Mouse (Mus musculus) liver, postnatal 0 days (tissue): Measurements from ENCODE around the gene Hist1h2ab. TPM values are rescaled to one million over a fixed set of nuclear protein-coding genes. Genes with fewer than 3 reads are reported as not detected.
"Not testable (repeated sequence)": the region's sequence is repeated elsewhere in the genome, so short reads cannot be mapped to it uniquely, and the experiment has no call there.

Source experiments
- ATAC-seq: fragments of 200-750 bp; cut with Nextera tagmentation; 2 replicates; pipeline ENCODE4 v1.8.0; 2017; ENCODE audit warnings: mild to moderate bottlenecking, moderate library complexity
- DNase-seq: peaks from one replicate; pipeline ENCODE4 v3.0.0-alpha.2; 2016
- H3K27ac ChIP-seq: fragments of 300-500 bp; sonication (generic); 2 replicates; pipeline ENCODE4 v1.5.1; 2014; ENCODE audit warnings: antibody characterized with exemption, moderate library complexity, mild to moderate bottlenecking, low read depth
- H3K27me3 ChIP-seq: fragments of 300-500 bp; sonication (generic); 2 replicates; pipeline ENCODE4 v1.6.1; 2014; ENCODE audit warnings: low read length, control low read depth, mixed read lengths; ENCODE audit not compliant: insufficient read depth
- H3K36me3 ChIP-seq: fragments of 300-500 bp; sonication (generic); replicated peaks from 2 replicates; pipeline ENCODE4 v1.6.1; 2014; ENCODE audit warnings: mild to moderate bottlenecking, control low read depth, low read length, moderate library complexity, mixed read lengths; ENCODE audit not compliant: insufficient read depth
- H3K4me1 ChIP-seq: fragments of 300-500 bp; sonication (generic); 2 replicates; pipeline ENCODE4 v1.6.1; 2014; ENCODE audit warnings: antibody characterized with exemption, mild to moderate bottlenecking, control low read depth; ENCODE audit not compliant: insufficient read depth
- H3K4me2 ChIP-seq: fragments of 300-500 bp; sonication (generic); 2 replicates; pipeline ENCODE4 v1.6.1; 2014; ENCODE audit warnings: low read depth, mild to moderate bottlenecking, low read length, moderate library complexity, mixed read lengths
- H3K4me3 ChIP-seq: fragments of 300-500 bp; sonication (generic); 2 replicates; pipeline ENCODE4 v1.5.1; 2014; ENCODE audit warnings: low read depth, low read length
- H3K9ac ChIP-seq: fragments of 300-500 bp; sonication (generic); replicated peaks from 2 replicates; pipeline ENCODE4 v1.6.1; 2014; ENCODE audit warnings: mild to moderate bottlenecking, moderate library complexity
- H3K9me3 ChIP-seq: fragments of 300-500 bp; sonication (generic); 2 replicates; pipeline ENCODE4 v1.6.1; 2016; ENCODE audit warnings: mild to moderate bottlenecking, control low read depth, low read length, mixed read lengths
- CTCF ChIP-seq: sonication (generic); IDR thresholded peaks from 2 replicates; pipeline ENCODE4 v1.5.1; 2016; ENCODE audit warnings: antibody characterized with exemption, low read depth
- EP300 ChIP-seq: IDR thresholded peaks from 2 replicates; pipeline ENCODE4 v1.6.1; 2016; ENCODE audit warnings: antibody characterized with exemption, low read depth, mild to moderate bottlenecking
- WGBS: fragments of 180-500 bp; shearing (Covaris S2); extraction: QIAGEN DNeasy Blood & Tissue Kit; methylation state at CpG from one replicate; pipeline ENCODE4 v1.1.7; 2014; ENCODE audit not compliant: insufficient replicate concordance; 5-methylcytosine and 5-hydroxymethylcytosine counted together
- polyA plus RNA-seq: library from polyadenylated mRNA; unstranded; fragments of >200 nt; fragmentation: Nextera tagmentation; extraction: Ambion mirVana; gene quantifications from 2 replicates; pipeline ENCODE4 v1.2.1, GENCODE M21; 2015

Gene Hist1h2ab
- polyA plus RNA-seq, 1 experiment from 2014 or later: 46.5 TPM

DNA sequence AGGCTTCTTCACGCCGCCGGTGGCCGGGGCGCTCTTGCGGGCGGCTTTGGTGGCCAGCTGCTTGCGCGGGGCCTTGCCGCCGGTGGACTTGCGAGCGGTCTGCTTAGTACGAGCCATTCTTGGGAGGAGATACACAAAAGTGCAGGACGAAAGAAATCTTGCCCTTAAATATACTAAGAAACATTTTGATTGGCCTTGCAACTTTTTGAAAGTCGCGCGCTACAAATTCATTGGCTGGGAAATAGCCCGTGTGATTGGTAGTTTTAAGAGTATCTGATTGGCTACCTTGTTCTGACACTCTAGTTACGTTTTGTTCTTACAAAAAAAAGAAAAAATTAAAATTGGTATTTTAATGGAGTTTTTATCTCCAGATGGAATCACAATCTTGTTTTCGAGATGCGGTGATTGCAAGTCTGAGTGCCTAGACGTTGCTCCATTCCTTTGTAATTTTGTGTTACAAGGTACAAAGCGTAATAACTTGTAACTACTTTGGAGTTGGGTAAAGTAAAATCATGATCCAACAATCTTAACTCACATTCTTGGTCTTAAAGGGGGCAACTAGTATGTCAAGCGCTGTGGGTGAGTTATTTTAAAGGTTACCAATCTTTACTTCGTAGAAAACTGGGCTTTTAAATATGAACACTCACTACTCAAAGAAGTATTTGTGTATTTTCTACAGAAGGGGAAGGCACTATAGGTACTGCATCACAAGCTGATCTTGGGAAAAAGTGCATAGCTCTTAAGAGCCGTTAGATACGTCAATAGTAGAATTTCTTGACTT lies 5.4 kb upstream of the Hist1h2ab start, which contains the start of gene Hist1h3c:
Gene Hist1h3c, minus strand, starts transcription at position 222 of the 781 bp plus-strand sequence.
- H3K36me3 ChIP-seq: no peaks in the 10 kb centered on the region
- H3K27me3 ChIP-seq: no peaks in the 10 kb centered on the region
- H3K4me2 ChIP-seq: peak within 1 kb of the TSS; percentile 65
- H3K4me3 ChIP-seq: peak within 1 kb of the TSS; percentile 51
- TF ChIP-seq CTCF: no peak
- no peak; the same call in none of the 2 replicates for TF ChIP-seq EP300
- peak within 1 kb of the TSS; percentile 53 for H3K9ac ChIP-seq
- peak; percentile 87 for DNase-seq
- peak; percentile 49 for ATAC-seq
- under 1% methylated on average over 28 of the region's 28 CpGs for WGBS
- H3K4me1 ChIP-seq: peaks cover 10% of the 10 kb centered on the region
- H3K27ac ChIP-seq: peak within 1 kb of the TSS; percentile 99
- no peaks in the 10 kb centered on the region for H3K9me3 ChIP-seq

DNA sequence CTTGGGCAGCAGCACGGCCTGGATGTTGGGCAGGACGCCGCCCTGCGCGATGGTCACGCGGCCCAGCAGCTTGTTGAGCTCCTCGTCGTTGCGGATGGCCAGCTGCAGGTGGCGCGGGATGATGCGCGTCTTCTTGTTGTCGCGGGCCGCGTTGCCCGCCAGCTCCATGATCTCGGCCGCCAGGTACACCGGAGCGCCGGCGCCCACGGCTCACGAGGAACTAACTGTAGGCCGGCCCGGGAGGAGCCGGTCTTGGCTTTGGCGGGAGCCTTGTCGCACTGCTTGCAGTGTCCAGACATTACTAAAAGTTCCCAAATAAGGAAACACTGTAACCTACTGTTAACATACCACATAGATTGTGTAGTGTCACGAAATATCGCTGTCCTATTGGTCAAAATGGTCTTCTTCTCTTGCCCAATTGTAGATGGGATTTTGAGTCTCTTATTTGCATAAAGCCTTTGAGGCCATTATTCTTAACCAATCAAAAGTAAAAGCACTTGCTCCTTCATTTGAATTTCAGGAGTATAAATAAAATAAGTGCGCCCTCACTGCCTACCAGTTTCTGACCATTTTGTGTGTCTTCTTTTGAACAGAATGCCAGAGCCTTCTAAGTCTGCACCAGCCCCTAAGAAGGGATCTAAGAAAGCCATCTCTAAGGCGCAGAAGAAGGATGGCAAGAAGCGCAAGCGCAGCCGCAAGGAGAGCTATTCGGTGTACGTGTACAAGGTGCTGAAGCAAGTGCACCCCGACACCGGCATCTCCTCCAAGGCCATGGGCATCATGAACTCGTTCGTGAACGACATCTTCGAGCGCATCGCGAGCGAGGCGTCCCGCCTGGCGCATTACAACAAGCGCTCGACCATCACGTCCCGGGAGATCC lies 4.5 kb upstream of the Hist1h2ab start, which contains the start of gene Hist1h2bb:
Gene Hist1h2bb, plus strand, starts transcription at position 534 of the 880 bp plus-strand sequence.
- not testable (repeated sequence) for H3K4me1 ChIP-seq, H3K27me3 ChIP-seq, H3K9me3 ChIP-seq, H3K36me3 ChIP-seq
- peak within 1 kb of the TSS; percentile 99 for H3K27ac ChIP-seq
- peak within 1 kb of the TSS; percentile 53 for H3K9ac ChIP-seq
- peak; percentile 33 for TF ChIP-seq CTCF
- peak; percentile 85 for TF ChIP-seq EP300
- DNase-seq (peak; percentile 82), ATAC-seq (peak; percentile 82)
- peak within 1 kb of the TSS; percentile 51 for H3K4me3 ChIP-seq
- peak within 1 kb of the TSS; percentile 65 for H3K4me2 ChIP-seq
- under 1% methylated on average over 37 of the region's 58 CpGs for WGBS

DNA sequence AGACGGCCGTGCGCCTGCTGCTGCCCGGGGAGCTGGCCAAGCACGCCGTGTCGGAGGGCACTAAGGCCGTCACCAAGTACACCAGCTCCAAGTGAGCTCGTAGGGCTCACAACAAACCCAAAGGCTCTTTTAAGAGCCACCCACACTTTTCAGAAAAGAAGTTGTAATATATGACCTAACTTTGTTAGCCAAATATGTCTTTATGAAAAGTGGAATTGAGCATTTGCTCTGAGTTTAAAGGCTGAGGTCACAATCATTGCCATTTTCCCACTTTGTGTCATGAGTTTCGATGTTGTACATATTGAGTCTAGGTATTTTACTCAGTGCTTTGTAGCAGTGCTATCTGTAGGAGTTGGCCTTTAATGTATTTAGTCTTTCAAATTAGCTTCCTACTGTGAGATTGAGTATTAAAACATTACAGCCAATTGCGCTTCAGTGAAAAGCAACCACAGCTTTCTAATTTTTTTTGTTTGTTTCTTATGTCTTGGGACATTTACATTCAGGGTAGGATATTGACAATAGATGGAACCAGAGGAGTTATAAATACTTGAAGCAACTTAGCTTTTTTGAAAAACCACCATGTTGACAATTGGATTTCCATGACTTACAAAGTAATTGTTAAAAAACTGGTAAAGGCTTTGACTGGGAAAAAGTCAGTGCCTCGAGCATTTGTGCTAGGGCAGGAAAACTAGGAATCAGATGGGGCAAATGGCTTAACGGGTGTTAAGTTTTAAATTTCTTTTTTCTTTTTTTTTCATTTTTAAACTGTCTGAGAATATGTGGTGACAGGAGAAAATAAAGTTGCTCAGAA lies 3.6 kb upstream of the Hist1h2ab start:
- H3K4me1 ChIP-seq: peaks cover 10% of the 10 kb centered on the region
- no peak for TF ChIP-seq CTCF
- peak overlapping the region; percentile 53 for H3K9ac ChIP-seq
- peak overlapping the region; percentile 51 for H3K4me3 ChIP-seq
- H3K4me2 ChIP-seq: peak overlapping the region; percentile 65
- no peaks in the 10 kb centered on the region for H3K27me3 ChIP-seq
- DNase-seq (no peak), ATAC-seq (peak; percentile 5)
- H3K27ac ChIP-seq: peak overlapping the region; percentile 99
- no peaks in the 10 kb centered on the region for H3K9me3 ChIP-seq
- H3K36me3 ChIP-seq: no peaks in the 10 kb centered on the region
- 8% methylated on average over 10 of the region's 13 CpGs for WGBS

DNA sequence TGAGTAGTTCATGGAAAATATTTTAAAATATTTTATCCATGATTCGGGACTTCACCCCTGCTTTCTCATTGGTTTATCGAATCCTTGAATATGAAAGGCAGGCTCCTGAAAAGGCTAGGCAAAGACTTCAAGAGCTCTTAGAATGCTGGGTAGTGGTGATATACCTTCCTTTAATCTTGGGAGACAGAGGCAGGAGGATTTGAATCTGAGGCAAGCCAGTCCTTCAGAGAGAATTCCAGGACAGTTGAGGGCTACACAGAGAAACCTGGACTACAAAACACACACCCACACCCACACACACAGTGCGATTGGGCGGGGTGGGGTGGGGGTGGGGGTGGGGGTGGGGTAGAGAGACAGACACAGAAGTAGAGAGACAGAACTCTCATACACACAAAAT lies 3.0 kb upstream of the Hist1h2ab start:
- 10% methylated on average over 4 of the region's 4 CpGs for WGBS
- Histone ChIP-seq H3K36me3 (no peaks in the 10 kb centered on the region), H3K27ac (peak overlapping the region; percentile 99), H3K9me3 (no peaks in the 10 kb centered on the region), H3K4me2 (peak overlapping the region; percentile 65), H3K27me3 (no peaks in the 10 kb centered on the region), H3K4me3 (no peak overlapping the region; the same call in 1 of the 2 replicates), H3K9ac (peak overlapping the region; percentile 53; the same call in 1 of the 2 replicates), H3K4me1 (peaks cover 10% of the 10 kb centered on the region)
- ATAC-seq: no peak
- TF ChIP-seq EP300 (no peak), CTCF (no peak)
- peak; percentile 55 for DNase-seq

DNA sequence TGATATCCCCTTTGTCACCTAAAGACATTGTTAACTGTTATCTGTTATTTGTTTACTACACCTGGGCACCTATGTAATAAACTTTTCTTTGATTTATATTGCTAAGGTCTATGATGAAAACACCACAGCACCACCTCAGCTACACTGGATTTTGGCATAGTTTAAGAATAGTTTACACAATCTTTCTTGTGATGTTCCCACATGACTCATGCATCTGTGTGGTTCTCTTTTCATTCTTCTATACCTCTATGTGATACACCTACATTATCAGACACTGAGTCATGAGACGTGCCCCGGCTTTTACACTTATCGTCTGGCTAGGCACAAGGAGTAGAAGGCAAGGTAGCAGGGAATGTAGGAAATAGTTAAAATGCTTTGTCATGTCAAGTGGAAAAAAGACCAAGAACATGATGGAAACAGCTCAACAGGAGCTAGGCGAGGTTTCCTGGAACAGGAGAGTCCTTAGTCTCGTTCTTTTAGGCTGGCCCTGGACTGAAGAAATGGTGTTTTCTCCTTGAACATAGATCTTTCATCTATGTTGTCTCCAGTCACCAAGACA lies 1.3 kb upstream of the Hist1h2ab start:
- Histone ChIP-seq H3K27ac (peak overlapping the region; percentile 99; the same call in 1 of the 2 replicates), H3K9me3 (no peaks in the 10 kb centered on the region), H3K9ac (no peak overlapping the region), H3K36me3 (no peaks in the 10 kb centered on the region), H3K4me3 (no peak overlapping the region), H3K4me2 (no peak overlapping the region), H3K27me3 (no peaks in the 10 kb centered on the region), H3K4me1 (peaks cover 10% of the 10 kb centered on the region)
- ATAC-seq (no peak), DNase-seq (no peak)
- TF ChIP-seq EP300 (no peak), CTCF (no peak)
- 88% methylated on average over 5 of the region's 5 CpGs for WGBS
